Mouse (Mus musculus): ENCODE data around the gene Ifitm2.
"Not testable (repeated sequence)": the region's sequence is repeated elsewhere in the genome, so short reads cannot be mapped to it uniquely, and the experiment has no call there.

Gene Ifitm2

DNA sequence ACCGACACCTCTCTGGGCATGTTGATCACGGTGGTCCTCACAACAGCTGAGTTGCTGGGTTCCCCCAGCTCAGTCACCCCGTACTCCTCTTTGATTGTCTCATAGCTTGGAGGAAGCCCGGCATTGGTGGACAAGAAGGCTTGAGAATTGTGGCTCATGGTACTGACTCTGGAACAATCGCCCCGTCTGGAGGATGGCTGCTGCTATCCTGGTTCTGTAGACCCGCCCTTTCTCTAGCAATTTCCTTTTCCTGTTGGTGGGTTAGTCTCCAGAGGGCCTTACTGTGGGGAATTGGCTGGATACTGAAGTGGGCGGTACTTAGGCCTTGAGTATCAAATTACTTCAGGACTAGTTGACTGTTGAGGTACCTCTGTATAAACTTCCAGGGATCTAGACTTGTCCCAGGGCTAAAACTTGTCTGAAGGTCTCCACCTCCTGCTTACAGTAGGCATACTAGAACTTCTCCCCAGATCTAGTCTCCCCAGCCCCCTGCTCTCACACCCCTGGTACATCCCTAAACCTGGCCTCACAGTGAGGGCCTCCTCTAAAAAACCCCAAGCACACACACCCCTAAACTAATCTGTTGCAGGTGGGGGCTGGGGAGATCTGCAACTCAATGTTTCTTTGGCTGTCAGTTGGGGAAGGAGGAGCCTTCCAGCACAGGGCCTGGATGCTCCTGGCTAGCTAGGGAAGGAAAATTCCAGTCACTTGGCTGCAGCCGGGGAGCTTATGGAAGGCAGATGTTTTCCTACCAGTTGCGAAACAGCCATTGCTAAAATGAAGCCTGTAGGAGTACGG, at the start of gene Ifitm2, which contains the start of gene Gm45717:
Gene Ifitm2, minus strand, starts transcription at position 230 of the 798 bp plus-strand sequence.
Gene Gm45717, minus strand, starts transcription at position 180 of the 798 bp plus-strand sequence.
- peak in 1 of 2 experiments; percentile 81 for DNase-seq (ENCODE audit: low spot score in 2 of 2)

DNA sequence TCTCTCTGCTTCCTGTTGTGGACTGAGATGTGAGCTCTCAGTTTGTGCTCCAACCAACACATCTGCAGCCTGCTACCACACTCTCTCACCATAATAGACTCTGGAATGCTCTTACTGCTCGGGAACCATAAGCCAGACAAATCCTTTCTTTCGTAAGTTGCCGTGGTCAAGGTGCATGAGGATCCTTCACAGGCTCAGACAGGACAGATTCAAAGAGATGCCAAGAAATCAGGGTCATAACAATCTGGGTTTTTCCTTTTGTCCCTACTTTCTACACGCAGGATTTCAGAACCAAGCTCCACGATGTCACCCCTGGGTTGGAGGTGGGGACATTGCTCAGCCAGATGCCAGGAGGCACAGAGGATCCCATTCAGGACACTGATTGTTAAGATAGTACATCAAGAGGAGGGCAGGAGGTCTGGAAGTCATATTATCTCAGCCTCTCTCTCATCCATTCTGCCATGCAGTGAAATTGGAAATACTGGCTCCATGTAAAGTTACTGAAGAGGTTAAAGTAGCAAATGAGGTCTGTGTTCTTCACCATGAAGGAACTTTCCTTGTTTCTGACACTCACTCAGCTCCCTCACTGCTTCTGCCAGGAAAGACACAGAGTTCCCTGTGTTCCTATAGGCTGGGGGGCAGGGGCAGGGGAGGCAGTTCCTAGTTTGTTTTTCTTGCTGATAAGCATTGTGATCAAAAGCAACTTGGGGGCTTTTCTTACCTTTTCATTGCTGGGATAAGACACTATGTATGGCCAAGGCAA, 47.6 kb upstream of the Ifitm2 start:
- no peak for DNase-seq (ENCODE audit: low spot score in 2 of 2)

GRCm38 (mm10) chr7:141000881-141001708, 45.3 kb upstream of the Ifitm2 start:
- no peak for DNase-seq (ENCODE audit: low spot score in 2 of 2)

GRCm38 (mm10) chr7:140998853-140999700, 43.3 kb upstream of the Ifitm2 start:
- no peak for DNase-seq (ENCODE audit: low spot score in 2 of 2)

GRCm38 (mm10) chr7:140997817-140998216, 42.0 kb upstream of the Ifitm2 start:
- no peak for DNase-seq (ENCODE audit: low spot score in 2 of 2)

DNA sequence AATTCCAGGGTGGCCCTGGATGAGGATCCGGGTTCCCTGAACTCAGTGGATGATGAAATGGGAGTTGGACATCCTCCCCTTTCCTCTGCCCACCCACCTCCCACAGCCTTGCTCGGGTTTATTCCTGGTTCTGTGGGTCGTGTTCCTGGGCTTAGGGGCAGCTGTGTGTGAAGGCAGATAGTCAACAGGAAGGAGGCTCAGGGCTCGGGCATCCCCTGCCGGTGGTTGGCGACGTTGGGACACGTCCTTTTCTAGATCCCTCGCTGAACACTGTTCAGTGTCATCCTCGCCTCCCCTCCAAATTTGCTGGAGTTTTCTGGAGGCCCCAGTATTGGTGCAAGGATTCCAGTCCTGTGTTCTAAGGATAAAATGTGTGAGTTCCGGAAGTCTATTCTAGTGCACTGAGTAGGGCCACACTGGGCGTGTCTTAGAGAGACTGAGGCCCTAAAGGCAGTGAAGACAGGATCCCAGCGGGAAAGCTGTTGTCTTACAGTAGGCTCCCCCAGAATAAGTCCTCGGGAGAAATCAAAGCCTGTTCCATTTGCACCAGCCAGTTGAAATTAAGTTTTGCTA, 35.4 kb upstream of the Ifitm2 start:
- DNase-seq (ENCODE audit: low spot score in 2 of 2) = no peak

GRCm38 (mm10) chr7:140990622-140991021, 34.8 kb upstream of the Ifitm2 start:
- DNase-seq (ENCODE audit: low spot score in 2 of 2) = no peak

DNA sequence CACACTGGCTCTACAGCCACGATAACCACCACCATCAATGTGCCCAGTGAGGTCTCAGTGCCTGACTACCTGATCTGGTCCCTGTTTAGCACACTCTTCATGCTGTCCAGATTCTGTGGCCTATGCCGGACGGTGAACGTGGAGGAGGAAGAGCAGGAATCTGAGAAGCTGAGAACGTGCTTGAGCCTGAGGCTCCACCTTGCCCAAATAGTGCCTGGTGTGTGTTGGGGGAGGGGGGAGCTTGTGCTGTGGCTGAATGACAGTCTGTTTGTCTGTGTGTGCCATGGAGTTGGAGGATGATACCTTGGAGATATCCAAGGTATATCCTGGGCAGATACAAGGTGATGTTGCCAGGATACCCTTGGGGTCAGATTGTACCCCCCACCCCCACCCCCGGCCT, 34.4 kb upstream of the Ifitm2 start:
- no peak for DNase-seq (ENCODE audit: low spot score in 2 of 2)

DNA sequence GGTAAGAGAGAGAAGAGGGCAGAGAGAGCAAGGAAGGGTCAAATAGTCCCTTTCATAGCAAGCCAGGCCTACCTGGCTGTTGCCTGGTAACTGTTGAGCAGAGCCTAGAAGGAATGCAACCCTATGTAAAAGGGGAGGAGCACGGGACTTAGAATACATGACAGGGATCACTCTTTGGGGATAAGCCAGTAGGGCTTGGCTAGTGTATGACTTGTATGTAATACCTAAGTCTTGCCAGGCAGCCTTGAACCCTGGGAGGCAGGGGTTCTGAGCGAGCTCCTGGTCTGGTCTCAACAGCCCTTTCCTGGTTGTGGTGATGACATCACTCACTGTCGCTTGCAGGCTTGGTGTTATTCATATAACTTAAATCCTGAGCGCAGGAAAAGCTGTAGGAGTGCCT, 33.2 kb upstream of the Ifitm2 start:
- no peak for DNase-seq (ENCODE audit: low spot score in 2 of 2)

DNA sequence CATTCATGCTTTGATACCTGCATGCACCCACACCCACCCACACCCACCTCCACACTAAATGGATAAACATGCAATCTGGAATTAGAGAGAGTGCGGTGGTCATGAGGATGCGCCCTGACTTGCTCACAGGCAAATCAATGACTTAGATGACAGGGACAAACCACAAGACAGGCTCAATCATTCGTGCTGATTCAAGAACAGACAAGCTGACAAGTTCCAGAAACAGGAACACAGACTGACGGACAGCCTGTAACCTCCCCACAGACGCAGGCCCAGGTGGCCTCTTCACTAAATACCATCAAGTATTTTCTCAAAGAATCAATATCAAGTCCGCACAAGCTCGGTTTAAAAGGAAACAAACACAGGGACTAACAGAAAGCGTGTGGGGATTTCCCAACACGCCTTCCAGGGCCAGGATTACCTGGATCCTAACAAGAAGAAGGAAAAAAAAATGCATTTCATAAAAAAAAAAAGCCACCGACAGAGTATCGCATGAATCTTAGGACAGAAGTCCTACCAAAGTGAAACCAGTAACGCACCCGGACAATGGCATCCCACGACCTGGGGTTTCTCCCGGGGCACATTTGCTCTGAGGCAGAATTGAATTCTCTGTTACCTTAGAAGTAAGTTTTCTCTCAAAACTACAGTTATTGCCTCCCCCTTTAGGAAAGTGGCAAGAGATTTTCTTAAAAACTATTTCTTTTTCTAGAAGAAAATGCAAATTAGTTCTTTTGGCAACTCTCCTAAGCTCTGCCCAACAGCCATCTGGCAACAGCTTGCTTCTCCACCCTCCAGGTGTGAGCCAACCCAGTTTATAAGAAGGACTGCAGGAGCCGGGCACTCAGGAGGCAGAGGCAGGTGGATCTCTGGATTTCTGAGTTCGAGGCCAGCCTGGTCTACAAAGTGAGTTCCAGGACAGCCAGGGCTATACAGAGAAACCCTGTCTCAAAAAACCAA, 31.7 kb upstream of the Ifitm2 start:
- DNase-seq (ENCODE audit: low spot score in 2 of 2) = peak in 1 of 2 experiments; percentile 39

- DNase-seq (ENCODE audit: low spot score in 2 of 2) = no peak
Measured at GRCm38 (mm10) chr7:140982971-140983370, 27.2 kb upstream of the Ifitm2 start.

GRCm38 (mm10) chr7:140981704-140982103, 25.9 kb upstream of the Ifitm2 start:
- DNase-seq (ENCODE audit: low spot score in 2 of 2) = no peak

GRCm38 (mm10) chr7:140976720-140977119, 20.9 kb upstream of the Ifitm2 start:
- DNase-seq (ENCODE audit: low spot score in 2 of 2) = not testable (repeated sequence)

GRCm38 (mm10) chr7:140975465-140975864, 19.7 kb upstream of the Ifitm2 start:
- no peak for DNase-seq (ENCODE audit: low spot score in 2 of 2)

GRCm38 (mm10) chr7:140974940-140975339, 19.2 kb upstream of the Ifitm2 start:
- no peak for DNase-seq (ENCODE audit: low spot score in 2 of 2)

GRCm38 (mm10) chr7:140973396-140974165, 17.8 kb upstream of the Ifitm2 start:
- DNase-seq (ENCODE audit: low spot score in 2 of 2) = no peak

DNA sequence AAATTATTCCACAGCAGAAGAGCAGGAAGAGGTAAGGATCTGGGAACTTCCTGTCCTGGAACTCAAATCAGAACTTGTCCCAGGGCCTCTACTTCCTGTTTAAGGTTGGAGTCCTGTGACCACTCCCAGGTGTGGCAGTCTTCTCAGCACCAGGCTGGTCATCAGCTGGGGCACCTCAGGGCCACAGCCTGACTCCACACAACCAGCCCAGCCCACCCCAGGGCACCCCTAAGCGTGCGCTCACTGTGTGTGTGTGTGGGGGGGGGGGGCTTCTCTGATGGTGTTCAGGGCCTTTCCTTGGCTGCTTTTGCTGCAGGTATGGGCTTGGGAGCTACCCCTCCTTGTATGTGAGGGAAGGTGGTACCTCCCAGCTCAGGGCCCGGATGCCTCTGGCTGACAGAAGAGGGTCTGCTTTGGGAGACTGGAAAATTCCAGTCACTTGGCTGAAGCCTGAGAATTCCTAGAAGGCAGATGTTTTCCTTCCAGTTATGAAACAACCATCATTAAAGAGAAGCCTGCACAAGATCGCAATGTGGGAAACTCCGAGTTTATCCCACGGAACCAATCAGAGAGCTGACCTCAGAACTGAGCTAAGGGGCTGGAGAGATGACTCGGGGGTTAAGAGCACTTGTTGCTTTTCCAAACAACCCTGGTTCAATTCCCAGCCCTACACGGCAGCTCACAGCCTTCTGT, 15.8 kb upstream of the Ifitm2 start:
- no peak for DNase-seq (ENCODE audit: low spot score in 2 of 2)

DNA sequence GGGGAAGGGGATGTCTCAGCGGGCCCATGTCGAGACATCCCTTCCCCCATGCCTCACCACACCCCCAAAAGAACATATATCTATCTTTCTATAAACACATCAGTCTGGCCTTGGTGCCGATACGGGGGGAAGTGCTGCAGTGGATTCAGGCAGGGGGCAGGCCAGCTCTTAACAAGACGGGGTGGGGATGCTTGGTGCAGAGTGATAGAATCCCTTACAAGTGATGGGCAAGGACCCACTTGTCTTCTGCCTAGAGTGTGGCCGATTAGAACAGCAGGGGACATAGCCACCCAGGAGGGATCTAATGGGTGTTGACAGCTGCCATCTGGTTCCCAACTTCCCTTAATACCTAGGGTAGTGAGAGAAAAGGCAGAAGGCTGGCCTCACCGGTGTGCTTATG, 15.1 kb upstream of the Ifitm2 start:
- no peak for DNase-seq (ENCODE audit: low spot score in 2 of 2)
